Mouse (Mus musculus) heart, adult 9 months (tissue): ENCODE measurements around the gene Sdr42e1.
A peak's percentile ranks its signal among the peaks of the same experiment; 100 is the strongest.

ENCODE experiments used
- DNase-seq, 2 experiments: peaks; one replicate each; pipeline ENCODE4 v3.0.0; 2022; ENCODE audit warnings: low spot score in 2 of 2

Sdr42e1 gene

DNA sequence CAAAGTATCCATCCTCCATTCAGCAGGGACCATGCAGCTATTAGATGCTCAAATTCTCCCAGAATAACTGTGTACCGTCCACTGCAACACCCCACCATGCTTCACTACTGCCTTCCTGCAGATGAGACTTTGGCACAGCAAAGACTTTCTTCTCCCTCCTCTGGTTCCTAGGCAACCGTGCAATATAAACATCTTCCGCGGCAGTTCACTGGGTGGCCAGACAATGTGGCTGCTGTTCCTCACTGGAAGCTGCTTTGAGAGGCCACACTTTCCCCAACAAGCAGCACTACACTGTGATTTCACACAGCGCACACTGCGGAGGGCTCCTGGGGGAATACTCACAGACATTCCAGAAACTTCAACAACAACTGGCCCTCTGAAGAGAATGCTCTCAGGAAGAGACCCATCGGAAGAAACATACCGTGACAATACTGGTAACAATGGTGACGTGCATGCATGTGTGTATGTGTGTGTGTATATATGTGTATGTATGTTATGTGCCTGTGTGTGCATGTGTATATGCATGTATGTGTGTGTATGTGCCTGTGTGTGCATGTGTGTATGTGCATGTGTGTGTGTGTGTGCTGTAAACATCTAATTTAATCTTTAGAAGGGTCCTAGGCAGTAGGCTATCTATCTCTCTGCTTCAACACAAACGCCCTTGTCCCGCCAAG lies 13.0 kb downstream of the Sdr42e1 start:
- peak in 1 of 2 experiments; percentile 13 for DNase-seq

GRCm38 (mm10) chr8:117658990-117659389 lies 14.5 kb downstream of the Sdr42e1 start:
- no peak for DNase-seq

DNA sequence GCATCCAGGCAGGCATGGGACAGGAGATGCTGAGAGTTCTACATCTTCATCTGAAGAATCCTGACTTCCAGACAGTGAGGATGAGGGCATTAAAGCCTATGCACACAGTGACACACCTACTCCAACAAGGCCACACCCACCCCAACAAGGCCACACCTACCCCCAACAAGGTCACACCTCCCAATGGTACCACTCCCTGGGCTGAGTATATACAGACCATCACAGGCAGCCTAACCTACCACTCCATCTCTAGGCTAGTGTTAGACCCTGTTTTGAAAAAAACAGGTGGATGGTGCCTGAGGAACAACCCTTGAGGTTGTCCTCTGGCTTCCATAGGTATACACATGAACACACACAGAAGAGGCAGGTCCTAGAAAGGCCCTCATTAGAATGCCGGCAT lies 21.2 kb downstream of the Sdr42e1 start:
- DNase-seq: no peak

- DNase-seq: peak in 1 of 2 experiments; percentile 18
Observed at GRCm38 (mm10) chr8:117646440-117646839, 27.0 kb downstream of the Sdr42e1 start.

DNA sequence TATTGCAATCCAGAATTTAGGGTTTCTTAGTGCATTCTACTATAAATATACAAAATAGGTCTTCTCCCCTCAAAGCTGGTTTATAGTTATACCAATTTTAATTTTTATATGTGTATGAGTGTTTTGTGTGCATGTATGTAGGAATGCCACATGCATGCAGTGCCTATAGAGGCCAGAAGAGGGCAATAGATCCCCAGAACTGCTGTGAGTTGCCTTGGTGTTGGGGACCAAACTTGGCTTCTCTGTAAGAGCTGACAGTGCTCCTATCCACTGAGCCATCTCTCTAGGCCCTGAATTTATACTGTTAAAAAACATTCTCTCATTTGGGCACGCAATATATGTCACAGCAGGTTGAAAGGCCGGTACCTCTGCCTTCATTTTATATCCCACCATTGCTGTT lies 27.5 kb downstream of the Sdr42e1 start:
- DNase-seq: peak in 1 of 2 experiments; percentile 29

- DNase-seq: no peak
Observed at GRCm38 (mm10) chr8:117645486-117645885, 28.0 kb downstream of the Sdr42e1 start.

DNA sequence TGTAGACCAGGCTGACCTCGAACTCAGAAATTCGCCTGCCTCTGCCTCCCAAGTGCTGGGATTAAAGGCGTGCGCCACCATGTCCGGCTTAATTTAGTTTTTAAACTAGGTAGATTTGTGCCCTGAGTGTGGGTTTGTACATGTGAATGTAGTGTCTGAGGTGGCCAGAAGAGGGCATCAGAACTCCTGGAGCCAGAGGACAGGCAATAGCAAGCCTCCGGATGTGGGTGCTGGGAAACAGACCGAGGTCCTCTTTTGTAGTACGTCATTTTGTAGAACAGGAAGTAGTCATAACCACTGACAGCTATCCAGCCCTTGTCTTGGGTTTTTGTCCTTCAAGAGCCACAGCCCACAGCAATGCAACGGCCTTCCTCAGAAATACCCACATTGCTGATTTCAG lies 33.9 kb downstream of the Sdr42e1 start:
- no peak for DNase-seq

DNA sequence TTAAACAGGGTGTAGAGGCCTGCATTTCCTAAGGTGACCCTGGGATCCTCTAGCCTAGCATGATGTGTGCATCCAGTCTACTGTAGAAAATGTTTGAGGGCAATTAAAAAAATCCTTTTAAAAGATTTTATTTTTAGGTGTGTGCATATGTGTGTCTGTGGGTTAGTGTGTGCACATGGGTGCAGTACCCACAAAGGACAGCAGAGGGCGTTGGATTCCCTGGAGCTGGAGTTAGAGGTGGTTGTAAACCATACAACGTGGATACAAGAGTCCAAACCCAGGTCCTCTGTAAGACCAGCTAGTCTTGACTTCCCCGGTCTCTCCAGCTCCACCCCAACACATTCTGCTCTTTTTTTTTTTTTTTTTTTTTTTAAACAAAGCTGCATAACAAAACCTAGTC lies 36.0 kb downstream of the Sdr42e1 start:
- DNase-seq: no peak

DNA sequence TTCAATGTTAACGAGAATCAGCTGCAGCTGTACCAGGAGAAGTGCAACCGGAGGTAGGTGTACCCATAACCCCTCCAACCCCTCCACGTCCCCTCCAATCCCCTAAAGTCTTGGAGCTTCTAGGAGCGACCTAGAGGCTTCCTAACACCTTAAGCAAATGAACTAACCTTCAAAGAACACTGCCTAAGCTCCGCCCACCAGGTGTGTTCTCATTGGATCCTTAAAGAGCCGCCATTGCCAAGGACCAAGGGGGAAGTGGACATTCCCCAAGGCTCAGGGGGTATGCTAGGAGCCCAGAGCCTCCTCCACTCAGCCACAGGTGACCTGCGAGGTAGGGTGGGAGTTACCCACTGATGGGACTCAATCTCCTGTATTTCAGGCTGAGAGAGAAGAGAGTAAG lies 39.1 kb downstream of the Sdr42e1 start:
- DNase-seq: no peak

- DNase-seq: no peak
Observed at GRCm38 (mm10) chr8:117632532-117632931, 41.0 kb downstream of the Sdr42e1 start.

DNA sequence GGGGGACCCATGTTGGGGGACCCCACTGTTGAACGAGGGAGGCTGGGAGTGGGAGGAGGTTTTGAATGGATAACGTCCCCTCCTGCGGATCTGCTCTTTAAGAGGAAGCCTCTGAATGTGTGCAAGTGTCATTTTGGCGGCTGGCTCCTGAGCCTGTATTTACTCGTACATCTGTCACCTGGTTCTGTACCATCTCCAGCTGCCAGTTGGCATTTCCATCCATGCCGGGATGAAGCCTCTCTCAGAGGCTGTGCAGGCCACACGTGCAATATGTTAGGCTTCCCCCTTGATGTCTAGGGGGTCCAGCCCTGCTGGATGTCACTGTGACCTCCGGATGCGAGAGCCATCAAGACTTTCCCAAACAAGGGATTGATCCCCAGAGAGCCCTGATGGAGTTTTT lies 46.4 kb downstream of the Sdr42e1 start:
- no peak for DNase-seq

- peak in 1 of 2 experiments; percentile 8 for DNase-seq
Observed at GRCm38 (mm10) chr8:117626040-117626838, 47.2 kb downstream of the Sdr42e1 start.

GRCm38 (mm10) chr8:117612861-117613260 lies 60.6 kb downstream of the Sdr42e1 start:
- DNase-seq: no peak
